Mouse (Mus musculus): Measurements from ENCODE around the gene Spats1.
"Not testable (repeated sequence)": the region's sequence is repeated elsewhere in the genome, so short reads cannot be mapped to it uniquely, and the experiment has no call there.

Spats1 gene

DNA sequence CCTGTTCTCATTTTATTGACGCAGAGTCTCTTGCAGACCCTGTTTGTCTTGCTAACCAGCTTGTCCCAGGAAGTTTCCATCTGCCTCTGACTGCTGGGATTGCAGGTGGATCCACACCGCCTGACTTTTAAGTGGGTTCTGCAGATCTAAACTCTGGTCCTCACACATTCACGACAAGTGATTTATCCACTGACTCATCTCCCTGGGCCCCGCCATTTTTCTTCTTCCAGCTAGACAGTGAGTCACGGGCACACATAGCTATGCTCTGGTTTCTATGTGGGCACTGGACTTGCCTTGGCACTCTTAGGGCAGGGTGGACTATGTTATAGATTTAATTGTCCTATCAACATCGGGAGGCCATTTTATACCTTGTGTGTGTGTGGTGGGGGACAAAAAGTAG, 14.5 kb upstream of the Spats1 start:
- DNase-seq (ENCODE audit: low read depth, low spot score): no peak

DNA sequence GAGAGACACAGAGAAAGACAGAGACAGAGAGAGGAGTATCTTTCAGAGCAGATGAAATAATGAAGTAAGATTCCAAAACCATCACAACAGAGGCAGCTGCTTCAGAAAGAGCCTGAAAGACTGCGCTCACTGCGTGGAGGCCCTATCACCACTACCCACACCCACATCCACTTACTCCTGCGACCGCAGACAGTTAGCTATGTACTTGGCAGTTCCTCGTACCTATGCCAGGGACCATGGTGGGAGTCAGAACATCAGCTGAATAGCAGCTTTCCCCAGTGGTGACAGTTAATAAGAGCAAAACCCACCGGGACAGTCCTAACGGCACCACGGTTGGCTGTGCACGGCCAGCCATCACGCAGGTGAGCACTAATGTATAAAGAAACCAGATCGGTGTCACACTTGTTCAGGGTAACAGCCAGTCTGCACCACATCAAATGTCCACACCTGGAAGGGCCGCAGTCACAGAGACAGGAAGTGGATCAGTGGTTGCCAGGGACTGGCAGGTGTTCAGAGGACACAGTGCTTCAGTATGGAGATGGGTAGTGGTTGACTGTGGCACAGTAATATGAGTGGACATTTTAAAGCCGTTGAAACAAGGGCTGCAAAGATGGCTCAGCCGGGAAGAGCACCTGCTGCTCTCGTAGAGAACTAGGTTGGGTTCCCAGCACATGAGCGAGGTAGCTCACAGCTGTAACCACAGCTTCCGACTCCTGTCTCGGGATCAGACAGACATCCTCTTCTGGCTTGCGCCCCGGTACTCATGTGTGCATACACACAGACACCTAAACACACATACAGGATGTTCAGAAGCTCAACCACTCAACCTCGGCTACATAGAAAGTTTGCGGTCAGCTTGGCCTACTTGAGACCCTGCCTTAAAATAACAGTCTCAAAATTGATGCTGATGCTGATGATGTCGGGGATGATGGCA, 13.4 kb upstream of the Spats1 start:
- DNase-seq (ENCODE audit: low read depth, low spot score): no peak

- no peak for DNase-seq (ENCODE audit: low read depth, low spot score)
Measured at GRCm38 (mm10) chr17:45487216-45487615, 12.0 kb upstream of the Spats1 start.

GRCm38 (mm10) chr17:45485581-45485980, 10.4 kb upstream of the Spats1 start:
- DNase-seq (ENCODE audit: low read depth, low spot score): no peak

DNA sequence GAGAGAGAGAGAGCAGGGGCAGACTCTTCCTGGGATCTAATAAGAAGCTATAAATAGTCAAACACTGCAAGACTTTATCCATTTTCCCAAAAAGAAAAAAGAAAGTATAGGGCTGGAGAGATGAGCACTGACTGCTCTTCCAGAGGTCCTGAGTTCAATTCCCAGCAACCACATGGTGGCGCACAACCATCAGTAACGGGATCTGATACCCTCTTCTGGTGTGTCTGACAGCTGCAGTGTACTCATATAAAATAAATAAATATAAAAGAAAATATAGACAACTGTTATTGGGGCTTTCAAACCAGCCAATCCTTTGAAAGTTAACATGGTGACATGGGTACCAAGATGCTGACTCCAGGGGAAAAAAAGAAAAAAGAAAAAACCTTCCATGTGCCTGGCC, 5.2 kb upstream of the Spats1 start:
- no peak for DNase-seq (ENCODE audit: low read depth, low spot score)

DNA sequence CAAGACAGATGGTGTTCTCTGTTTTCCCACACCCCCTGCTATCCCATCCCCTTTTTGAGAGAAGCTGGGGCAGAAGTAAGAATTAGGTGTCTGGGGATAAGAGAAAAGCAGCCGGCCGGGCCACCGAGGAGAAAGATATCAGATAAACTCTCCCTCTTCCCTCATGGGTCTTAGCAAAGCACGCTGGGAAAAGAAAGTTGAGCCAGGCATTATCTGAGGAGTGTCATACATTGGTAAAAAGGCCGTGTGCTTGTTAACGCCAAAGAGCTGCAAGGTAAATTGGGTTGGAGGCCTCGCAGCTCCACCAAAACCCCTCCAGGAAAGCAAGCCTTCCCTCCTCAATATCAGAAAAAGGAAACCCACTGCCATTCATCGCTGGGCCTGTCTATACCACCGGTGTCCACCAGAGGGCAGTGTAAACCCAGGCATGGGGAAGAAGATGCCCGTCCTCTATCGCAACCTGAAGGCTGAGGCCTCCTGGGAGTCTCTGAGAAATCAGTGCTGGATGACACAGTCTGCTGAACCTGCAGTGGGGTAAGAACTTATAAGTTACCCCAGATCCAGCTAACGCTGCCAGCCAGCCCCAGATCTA, 3.1 kb upstream of the Spats1 start:
- DNase-seq (ENCODE audit: low read depth, low spot score): peak; percentile 42

- DNase-seq (ENCODE audit: low read depth, low spot score): no peak
Measured at GRCm38 (mm10) chr17:45474146-45474545, 1.1 kb downstream of the Spats1 start.

DNA sequence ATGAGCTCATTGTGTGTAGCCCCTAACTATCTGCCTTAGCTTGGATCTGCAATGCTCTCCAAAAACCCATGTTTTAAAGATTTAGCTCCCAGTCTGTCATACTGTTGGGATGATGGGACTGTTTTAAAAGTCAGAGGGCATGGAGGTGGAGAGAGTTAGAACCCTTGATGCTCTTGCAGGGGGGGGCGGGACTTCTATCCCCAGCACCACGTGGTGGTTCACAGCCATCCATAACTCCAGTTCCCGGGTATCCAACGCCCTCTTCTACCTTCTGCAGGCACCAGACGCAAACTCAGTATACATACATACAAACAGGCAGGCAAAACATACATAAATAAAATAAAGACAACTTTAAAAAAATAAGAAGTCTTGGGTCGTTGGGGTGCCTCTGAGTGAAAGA, 1.5 kb downstream of the Spats1 start:
- no peak for DNase-seq (ENCODE audit: low read depth, low spot score)

DNA sequence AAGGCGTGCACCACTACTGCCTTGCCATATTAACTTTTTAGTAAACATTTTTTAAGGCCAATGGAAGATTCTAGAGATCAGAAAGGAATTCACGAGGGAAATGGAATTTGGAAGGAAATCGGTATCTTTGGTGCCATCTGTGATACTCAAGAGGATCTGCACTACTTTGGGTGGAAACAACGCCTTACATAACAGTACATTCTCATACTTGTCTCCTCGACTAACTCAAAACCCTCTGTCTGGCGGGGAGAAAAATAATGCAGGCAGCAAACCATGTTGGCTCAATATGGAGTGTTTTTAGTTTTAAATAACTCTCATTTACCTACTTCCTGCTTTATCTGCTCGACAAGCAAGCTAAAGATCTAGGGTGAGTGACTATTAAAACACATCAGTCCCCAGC, 4.5 kb downstream of the Spats1 start:
- no peak for DNase-seq (ENCODE audit: low read depth, low spot score)

DNA sequence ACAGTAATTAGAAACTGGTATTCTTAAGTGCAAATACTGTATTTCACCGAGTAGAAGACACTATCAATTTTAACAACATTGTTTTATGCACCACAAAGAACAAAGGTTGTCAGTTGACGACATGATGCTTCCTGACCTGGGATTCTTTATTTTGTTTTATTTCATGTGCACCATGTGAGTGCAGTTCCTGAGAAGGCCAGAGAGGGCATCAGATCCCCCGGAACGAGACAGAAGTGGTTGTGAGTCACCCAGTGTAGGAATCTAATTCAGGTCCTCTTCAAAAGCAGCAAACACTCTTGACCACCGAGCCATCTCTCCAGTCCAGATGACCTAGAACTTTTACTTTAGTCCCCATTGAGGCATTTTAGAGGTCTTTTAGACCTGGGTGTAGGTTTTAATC, 6.9 kb downstream of the Spats1 start:
- no peak for DNase-seq (ENCODE audit: low read depth, low spot score)

DNA sequence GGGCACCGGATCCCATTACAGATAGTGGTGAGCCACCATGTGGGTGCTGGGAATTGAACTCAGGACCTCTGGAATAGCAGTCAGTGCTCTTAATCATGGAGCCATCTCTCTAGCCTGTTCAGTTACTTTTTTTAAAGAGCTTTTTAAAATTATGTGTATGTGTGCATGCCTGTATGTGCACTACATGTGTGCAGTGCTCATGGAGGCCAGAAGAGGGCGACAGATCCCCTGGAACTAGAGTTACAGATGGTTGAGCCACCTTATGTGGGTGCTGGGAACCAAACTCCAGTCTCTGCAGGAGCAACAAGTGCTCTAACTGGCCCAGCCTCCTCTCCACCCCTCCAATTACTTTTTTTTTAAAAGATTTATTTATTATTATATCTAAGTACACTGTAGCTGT, 8.5 kb downstream of the Spats1 start:
- DNase-seq (ENCODE audit: low read depth, low spot score): no peak

GRCm38 (mm10) chr17:45464255-45464654, 11.0 kb downstream of the Spats1 start:
- DNase-seq (ENCODE audit: low read depth, low spot score): no peak

DNA sequence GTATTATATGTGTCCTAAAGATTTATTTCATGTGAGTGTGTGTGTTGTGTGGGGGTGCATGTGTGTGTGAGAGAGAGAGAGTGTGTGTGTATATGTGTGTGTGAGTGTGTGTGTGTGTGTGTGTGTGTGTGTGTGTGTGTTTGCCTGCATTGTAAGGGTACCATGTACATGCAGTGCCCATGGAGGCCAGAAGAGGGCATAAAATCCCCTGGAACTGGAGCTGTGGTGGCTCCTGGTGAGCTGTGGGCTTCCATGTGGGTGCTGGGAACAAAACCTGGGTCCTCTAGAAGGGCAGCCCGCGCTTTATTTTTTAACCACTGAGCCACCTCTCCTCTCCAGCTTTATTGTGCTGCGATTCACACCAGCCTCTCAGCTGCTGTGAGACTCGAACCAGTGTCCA, 12.7 kb downstream of the Spats1 start:
- DNase-seq (ENCODE audit: low read depth, low spot score): no peak

DNA sequence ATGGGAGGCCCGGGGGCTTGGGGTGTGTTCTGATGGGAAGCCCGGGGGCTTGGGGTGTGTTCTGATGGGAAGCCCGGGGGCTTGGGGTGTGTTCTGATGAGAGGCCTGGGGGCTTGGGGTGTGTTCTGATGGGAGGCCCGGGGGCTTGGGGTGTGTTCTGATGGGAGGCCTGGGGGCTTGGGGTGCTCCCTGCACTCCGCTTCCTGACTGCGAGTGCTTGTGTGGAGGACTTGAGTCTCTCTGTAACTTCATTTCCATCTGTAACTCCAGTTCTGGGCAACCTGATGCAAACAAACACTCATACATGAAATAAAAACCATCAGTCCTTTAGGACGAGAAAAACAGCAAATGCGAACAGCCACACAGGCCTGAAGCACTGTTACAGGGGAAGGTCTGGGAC, 16.2 kb downstream of the Spats1 start:
- DNase-seq (ENCODE audit: low read depth, low spot score): no peak

DNA sequence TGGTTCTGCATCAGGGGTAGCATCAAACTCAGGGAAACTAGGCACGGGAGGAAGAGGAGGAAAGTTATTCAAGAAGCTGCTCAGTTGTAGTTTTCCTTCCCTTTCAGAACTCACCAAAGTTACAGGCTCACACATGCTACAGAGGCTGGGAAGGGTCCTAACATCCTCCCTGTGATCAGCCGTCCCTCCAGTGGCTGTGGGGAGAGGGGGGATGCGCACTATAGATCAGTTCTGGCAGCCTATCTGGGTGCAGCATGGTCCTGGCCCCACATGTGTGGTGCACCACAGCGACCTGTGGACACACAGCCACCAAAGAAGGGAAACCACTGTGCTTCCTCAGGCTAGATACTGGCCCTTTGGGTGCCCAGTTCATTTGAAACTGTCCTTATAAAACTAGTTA, 16.7 kb downstream of the Spats1 start:
- DNase-seq (ENCODE audit: low read depth, low spot score): no peak

DNA sequence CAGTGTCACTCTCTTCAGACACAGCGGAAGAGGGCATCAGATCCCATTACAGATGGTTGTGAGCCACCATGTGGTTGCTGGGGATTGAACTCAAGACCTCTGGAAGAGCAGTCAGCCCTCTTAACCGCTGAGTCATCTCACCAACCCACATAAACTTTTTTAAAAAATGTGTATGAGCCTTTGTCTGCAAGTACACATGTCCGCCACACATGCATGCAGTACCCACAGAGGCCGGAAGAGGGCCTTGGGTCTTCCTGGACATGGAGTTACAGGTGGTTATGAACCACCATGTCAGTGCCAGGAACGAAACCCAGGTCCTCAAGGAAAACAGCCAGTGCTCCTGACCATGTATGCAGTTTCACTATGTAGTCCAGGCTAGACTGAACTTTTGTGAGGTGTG, 17.7 kb downstream of the Spats1 start:
- peak; percentile 13 for DNase-seq (ENCODE audit: low read depth, low spot score)

GRCm38 (mm10) chr17:45456260-45457152, 18.7 kb downstream of the Spats1 start:
- DNase-seq (ENCODE audit: low read depth, low spot score): no peak

DNA sequence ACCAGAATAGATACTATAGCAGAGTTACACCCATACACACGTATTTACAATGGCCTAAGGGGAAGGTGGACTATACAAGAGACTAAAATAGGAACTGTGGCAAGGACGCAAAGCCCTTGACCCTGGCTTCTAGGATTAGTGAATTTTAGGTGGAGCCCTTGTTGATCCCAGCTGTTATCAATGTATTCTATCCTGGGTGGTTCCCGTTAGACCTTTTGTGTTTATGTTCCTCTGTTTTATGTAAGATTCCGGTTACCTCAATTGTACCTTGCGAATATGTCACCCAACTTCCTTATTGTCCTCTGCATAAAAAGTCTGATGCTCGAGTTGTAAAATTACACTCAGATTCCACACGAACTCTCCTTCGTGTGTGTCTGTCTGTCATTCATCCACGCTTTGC, 19.4 kb downstream of the Spats1 start:
- not testable (repeated sequence) for DNase-seq (ENCODE audit: low read depth, low spot score)

GRCm38 (mm10) chr17:45454794-45455193, 20.4 kb downstream of the Spats1 start:
- no peak for DNase-seq (ENCODE audit: low read depth, low spot score)

DNA sequence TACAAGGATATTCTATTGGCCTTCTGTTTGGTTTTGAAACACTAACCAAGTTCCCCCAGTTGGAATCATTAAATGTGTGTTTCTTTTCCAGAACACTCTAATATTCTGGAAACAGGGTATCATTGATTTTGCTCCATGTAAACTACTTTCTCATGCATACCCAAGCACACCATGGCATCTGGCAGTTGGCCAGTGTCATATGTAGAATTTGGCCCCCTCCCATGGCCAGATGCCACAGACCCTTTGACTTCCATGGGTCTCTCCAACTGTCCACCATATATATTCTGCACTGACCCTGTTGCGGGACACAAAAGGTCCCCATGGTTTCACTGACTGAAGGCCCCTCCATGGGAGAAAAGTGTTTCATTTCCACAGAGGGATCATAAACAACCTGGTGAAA, 22.9 kb downstream of the Spats1 start:
- no peak for DNase-seq (ENCODE audit: low read depth, low spot score)

- DNase-seq (ENCODE audit: low read depth, low spot score): no peak
Measured at GRCm38 (mm10) chr17:45450153-45450552, 25.1 kb downstream of the Spats1 start.

GRCm38 (mm10) chr17:45449586-45449985, 25.6 kb downstream of the Spats1 start:
- DNase-seq (ENCODE audit: low read depth, low spot score): no peak
